Mouse (Mus musculus): ENCODE results near the gene Plcl1.

DNA sequence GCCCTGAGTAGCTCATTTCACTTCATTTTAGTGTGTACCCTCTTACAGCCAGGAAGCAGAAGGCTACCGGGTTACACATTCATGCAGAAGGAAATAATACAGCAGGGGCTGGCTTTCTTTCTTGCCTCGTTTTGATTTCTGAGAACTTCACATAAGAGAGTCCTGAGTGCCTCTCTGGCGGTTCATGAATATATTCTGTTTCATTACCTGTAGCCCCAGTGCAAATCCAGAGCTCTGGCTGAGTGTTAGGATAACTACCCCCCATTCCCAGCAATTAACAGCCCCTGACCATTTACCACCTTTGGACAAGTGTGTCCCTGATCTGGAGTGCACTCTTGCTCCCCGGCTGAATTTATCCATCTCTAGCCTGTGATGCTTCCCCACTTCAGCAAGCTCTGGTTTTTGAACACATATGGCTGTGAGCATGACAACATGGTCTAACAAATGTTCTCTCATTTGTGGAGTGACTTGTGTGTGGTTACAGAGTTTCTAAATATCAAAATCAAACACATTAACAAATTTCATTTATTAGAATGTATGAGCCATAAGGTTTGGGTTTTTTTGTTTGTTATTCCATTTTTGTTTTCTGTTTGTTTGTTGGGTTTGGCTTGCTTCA lies 263.0 kb downstream of the Plcl1 start:
- no peak for TF ChIP-seq GATA1 (IDR thresholded peaks at IDR 0.05; ENCODE audit: low read length)
- no peak for TF ChIP-seq TAL1 (IDR thresholded peaks at IDR 0.05; ENCODE audit: low read length)

Data from erythroblast, embryonic 14.5 days (primary cell).